Mouse (Mus musculus) olfactory bulb, adult 2 months (tissue): ENCODE measurements around the gene Gpatch8. TPM values are rescaled to one million over a fixed set of nuclear protein-coding genes. Genes with fewer than 3 reads are reported as not detected.

Experiments used
- H3K27ac ChIP-seq: fragments of 200-500 bp; 2 replicates; pipeline ENCODE4 v1.5.1; 2012; ENCODE audit warnings: low read depth, low read length; ENCODE audit not compliant: insufficient read depth
- H3K4me1 ChIP-seq: fragments of 200-500 bp; 2 replicates; pipeline ENCODE4 v1.6.1; 2012; ENCODE audit warnings: low read length; ENCODE audit not compliant: control insufficient read depth, insufficient read depth
- H3K4me3 ChIP-seq: fragments of 200-500 bp; 2 replicates; pipeline ENCODE4 v1.5.1; 2012; ENCODE audit warnings: mild to moderate bottlenecking, low read depth, low read length, moderate library complexity; ENCODE audit not compliant: insufficient read depth
- CTCF ChIP-seq: fragments of 200-500 bp; IDR thresholded peaks from 2 replicates; pipeline ENCODE4 v1.5.1; 2012; ENCODE audit warnings: low read depth, mild to moderate bottlenecking, low read length, moderate library complexity; ENCODE audit not compliant: insufficient read depth
- POLR2A ChIP-seq: fragments of 200-500 bp; IDR thresholded peaks from 2 replicates; pipeline ENCODE4 v1.6.1; 2012; ENCODE audit warnings: mild to moderate bottlenecking, low read depth, low read length, moderate library complexity; ENCODE audit not compliant: insufficient read depth
- WGBS: fragments of 180-500 bp; shearing (Covaris S2); methylation state at CpG from one replicate; pipeline ENCODE4 v1.1.7; 2018; 5-methylcytosine and 5-hydroxymethylcytosine counted together
- polyA plus RNA-seq: library from polyadenylated mRNA; stranded (reverse); fragments of >200 nt; gene quantifications from 2 replicates; pipeline ENCODE4 v1.2.4, GENCODE M21; 2012; ENCODE audit warnings: low replicate concordance; ENCODE audit not compliant: missing spikeins, insufficient read depth, insufficient read length

The Gpatch8 gene
- polyA plus RNA-seq = 94.4 and 138 TPM in 2 replicates

GRCm38 (mm10) chr11:102556031-102556715 is at the start of gene Gpatch8:
Gene Gpatch8 (minus strand): TSS chr11:102556392.
- Histone ChIP-seq H3K27ac (peak within 1 kb of the TSS; percentile 75), H3K4me1 (peaks cover 4% of the 10 kb centered on the region; the same call in 1 of the 2 replicates), H3K4me3 (peak within 1 kb of the TSS; percentile 76)
- WGBS = under 1% methylated on average over 55 of the region's 55 CpGs
- TF ChIP-seq POLR2A = peak; percentile 77
- TF ChIP-seq CTCF = no peak

DNA sequence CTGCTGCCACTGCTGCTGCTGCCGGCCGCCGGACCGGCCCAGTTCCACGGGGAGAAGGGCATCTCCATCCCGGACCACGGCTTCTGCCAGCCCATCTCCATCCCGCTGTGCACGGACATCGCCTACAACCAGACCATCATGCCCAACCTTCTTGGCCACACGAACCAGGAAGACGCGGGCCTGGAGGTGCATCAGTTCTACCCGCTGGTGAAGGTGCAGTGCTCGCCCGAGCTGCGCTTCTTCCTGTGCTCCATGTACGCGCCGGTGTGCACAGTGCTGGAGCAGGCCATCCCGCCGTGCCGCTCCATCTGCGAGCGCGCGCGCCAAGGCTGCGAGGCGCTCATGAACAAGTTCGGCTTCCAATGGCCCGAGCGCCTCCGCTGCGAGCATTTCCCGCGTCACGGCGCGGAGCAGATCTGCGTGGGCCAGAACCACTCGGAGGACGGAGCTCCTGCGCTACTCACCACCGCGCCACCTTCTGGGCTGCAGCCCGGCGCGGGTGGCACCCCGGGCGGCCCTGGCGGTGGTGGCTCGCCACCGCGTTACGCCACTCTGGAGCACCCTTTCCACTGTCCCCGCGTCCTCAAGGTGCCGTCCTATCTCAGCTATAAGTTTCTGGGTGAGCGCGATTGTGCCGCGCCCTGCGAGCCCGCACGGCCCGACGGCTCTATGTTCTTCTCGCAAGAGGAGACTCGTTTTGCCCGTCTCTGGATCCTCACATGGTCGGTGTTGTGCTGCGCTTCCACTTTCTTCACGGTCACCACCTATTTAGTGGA is 48.8 kb upstream of the Gpatch8 start:
- TF ChIP-seq POLR2A (no peak), CTCF (no peak)
- no peak overlapping the region for H3K27ac ChIP-seq
- H3K4me1 ChIP-seq = peaks cover 21% of the 10 kb centered on the region; the same call in 1 of the 2 replicates
- peak overlapping the region; percentile 70 for H3K4me3 ChIP-seq
- WGBS = under 1% methylated on average over 73 of the region's 74 CpGs

DNA sequence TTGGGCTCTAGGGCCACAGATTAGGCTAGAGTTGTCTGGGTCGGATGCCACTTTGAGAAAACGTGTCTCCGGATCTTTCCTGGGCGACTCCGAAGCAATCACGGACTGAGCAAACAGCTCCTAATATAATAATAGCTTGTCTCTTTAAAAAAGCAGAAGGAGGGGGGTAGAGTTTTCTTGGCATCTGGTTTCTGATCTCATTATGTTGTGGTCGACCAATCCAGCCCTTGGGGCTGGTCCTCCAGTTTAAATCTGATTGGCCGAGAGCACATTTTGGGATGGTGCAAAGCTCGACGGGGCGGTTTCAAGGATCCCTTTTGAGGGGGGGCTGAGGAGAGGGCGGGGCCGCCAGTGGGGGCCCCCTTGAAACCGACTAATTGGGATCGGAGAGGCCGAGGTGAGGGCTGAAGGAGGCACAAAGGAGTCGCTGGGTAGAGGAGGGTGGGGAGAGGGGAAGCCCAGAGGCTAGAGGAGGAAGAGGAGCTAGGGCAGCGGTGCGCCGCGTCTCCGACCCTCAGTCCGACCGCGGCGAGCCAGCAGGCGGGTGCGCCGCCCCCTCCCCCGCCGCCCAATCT is 47.9 kb upstream of the Gpatch8 start, which contains the start of gene Fzd2:
Gene Fzd2, plus strand, starts transcription at position 387 of the 575 bp plus-strand sequence.
- WGBS = under 1% methylated on average over 31 of the region's 31 CpGs
- TF ChIP-seq CTCF = no peak
- Histone ChIP-seq H3K27ac (no peak within 1 kb of the TSS), H3K4me1 (peaks cover 21% of the 10 kb centered on the region; the same call in 1 of the 2 replicates), H3K4me3 (peak within 1 kb of the TSS; percentile 70)

DNA sequence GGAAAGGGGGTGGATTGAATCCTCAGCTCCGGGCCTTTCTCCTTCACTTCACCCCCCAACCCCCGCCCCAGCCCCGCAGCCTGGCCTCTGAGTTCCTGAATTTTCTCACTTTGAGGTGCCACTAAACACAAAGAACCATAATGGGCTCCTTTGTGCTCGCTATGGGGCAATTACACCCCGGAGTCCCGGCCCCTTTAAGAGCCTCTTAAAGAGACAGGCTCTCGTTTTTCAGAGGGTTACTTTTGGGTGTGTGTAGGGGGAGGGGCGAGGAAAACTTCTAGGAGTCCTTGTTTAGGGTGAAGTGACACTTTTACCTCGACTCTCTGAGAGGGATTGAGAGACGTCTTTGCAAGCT is 47.3 kb upstream of the Gpatch8 start:
- Histone ChIP-seq H3K4me3 (peak overlapping the region; percentile 49), H3K27ac (no peak overlapping the region), H3K4me1 (peaks cover 21% of the 10 kb centered on the region; the same call in 1 of the 2 replicates)
- TF ChIP-seq POLR2A (no peak), CTCF (no peak)
- 1% methylated on average over 10 of the region's 10 CpGs for WGBS

DNA sequence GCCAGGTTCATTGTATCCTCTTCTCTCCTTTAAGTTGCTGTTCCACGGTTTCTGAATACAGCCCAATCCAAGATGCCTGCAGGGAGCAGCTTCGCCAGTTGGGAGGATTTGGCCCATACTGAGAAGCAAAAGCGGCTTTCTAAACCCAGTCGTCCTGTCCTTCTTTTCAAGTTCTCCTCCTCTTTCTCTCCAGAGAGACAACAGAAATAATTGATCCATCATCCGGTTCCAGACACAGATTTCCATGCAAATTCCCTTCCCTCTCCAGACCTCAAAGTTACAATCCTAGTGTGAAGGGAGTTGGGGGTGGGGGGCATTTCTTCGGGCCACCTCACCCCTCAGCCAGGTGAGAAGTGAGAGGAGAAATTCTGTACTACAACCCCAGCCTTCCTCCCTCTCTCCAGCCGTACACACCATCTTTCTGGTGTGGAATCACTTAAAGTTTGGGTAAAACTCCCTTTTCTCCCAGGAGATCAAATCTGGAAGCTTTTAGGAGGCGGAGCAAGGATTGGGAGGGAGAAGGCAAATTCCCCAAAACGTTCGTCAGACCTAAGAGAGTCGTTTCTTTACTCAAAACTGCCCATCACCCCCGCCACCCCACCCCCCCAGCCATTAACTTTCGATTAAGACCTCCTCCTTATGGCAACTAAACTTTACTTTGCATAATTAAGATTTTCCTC is 46.8 kb upstream of the Gpatch8 start:
- peak overlapping the region; percentile 49; the same call in 1 of the 2 replicates for H3K4me3 ChIP-seq
- TF ChIP-seq POLR2A = no peak
- 11% methylated on average over 13 of the region's 13 CpGs for WGBS
- H3K4me1 ChIP-seq = peaks cover 21% of the 10 kb centered on the region; the same call in 1 of the 2 replicates
- H3K27ac ChIP-seq = no peak overlapping the region

DNA sequence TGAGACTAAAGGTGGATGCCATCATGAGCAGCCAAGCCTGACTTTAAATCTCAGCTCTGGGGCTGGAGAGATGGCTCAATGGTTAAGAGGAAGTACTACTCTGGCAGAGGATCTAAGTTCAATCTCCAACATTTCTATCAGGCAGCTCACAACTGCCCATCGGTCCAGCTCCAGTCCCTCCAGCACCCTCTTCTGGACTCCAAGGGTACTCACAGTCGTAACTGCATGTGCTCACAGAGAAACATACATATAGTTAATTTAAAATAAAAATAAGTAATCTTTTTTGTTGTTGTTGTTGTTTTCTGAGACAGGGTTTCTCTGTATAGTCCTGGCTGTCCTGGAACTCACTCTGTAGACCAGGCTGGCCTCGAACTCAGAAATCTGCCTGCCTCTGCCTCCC is 43.7 kb upstream of the Gpatch8 start:
- Histone ChIP-seq H3K4me3 (no peak overlapping the region), H3K4me1 (peaks cover 18% of the 10 kb centered on the region), H3K27ac (no peak overlapping the region)
- 89% methylated on average over 3 of the region's 3 CpGs for WGBS
- no peak for TF ChIP-seq POLR2A
- TF ChIP-seq CTCF = no peak

DNA sequence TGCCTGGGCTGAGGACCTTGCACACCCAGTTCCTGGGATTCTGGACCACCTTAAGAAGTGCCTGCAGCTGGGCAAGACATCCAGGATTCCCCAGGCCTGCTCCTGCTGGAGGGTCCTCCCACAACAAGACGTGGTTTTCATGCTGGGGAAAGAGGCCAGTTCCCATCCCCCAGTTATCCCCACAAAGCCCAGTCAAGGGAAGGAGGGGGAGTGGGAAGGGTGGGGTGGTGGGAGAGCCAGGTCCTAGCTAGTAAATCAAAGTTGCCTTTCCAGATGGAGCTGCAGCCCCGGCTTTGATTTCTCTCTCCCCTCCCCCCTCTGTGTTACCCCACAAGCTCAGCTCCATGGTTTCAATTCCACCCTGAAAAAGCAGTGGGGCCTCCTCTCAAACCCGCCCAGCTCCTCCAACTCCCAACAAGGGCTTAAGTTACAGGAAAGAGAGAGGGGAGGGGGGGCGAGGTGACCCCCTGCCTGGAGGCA is 39.2 kb upstream of the Gpatch8 start:
- Histone ChIP-seq H3K27ac (no peak overlapping the region), H3K4me1 (peaks cover 12% of the 10 kb centered on the region), H3K4me3 (no peak overlapping the region)
- WGBS = 31% methylated on average over 3 of the region's 4 CpGs
- TF ChIP-seq POLR2A (no peak), CTCF (no peak)

DNA sequence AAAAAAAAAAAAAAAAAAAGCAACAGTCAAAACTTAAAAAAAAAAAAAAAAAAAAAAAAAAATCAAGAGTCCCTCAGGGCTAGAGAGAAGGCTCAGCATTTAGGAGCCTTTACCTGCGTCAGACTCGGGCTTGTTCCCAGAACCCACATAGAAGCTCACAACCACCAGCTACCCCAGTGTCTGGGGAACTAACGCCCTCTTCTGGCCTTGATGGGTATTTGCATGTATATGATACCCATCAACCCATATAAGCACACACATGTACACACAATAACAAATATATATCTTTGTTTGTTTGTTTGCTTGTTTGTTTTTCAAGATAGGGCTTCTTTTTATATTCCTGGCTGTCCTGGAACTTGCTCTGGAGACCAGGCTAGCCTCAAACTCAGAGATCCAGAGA is 31.4 kb upstream of the Gpatch8 start:
- TF ChIP-seq CTCF (no peak), POLR2A (no peak)

More for the DNA sequence above, 31.4 kb upstream of the Gpatch8 start:
- 77% methylated on average over 3 of the region's 3 CpGs for WGBS
- H3K27ac ChIP-seq = no peak overlapping the region
- 0 out of 2 replicates have a peak, but pooled peaks cover under 1% of the 10 kb centered on the region for H3K4me1 ChIP-seq
- H3K4me3 ChIP-seq = no peak overlapping the region
